Mouse (Mus musculus) c-Kit-negative CD71-positive TER-119-positive erythroid progenitor cells, embryonic 14.5 days (primary cell): Measurements from ENCODE around the gene Vcp.

Source experiments
- DNase-seq: peaks from one replicate; pipeline ENCODE4 v3.0.0-alpha.2; 2013; ENCODE audit warnings: low read depth, low spot score

The Vcp gene

GRCm38 (mm10) chr4:42945952-42946351 is 54.4 kb downstream of the Vcp start:
- DNase-seq: peak; percentile 20

GRCm38 (mm10) chr4:42945445-42945844 is 54.9 kb downstream of the Vcp start:
- DNase-seq: no peak

- no peak for DNase-seq
Measured at GRCm38 (mm10) chr4:42945043-42945442, 55.3 kb downstream of the Vcp start.

GRCm38 (mm10) chr4:42944185-42944584 is 56.1 kb downstream of the Vcp start:
- no peak for DNase-seq

GRCm38 (mm10) chr4:42943341-42943740 is 57.0 kb downstream of the Vcp start:
- no peak for DNase-seq

GRCm38 (mm10) chr4:42941396-42941795 is 58.9 kb downstream of the Vcp start:
- DNase-seq: no peak

GRCm38 (mm10) chr4:42933630-42934029 is 66.7 kb downstream of the Vcp start:
- no peak for DNase-seq

GRCm38 (mm10) chr4:42932229-42932969 is 67.9 kb downstream of the Vcp start:
- DNase-seq: no peak
